Mouse (Mus musculus) embryonic stem cell, embryonic (primary cell): ENCODE measurements at regions not wholly inside any gene's neighbourhood (a gene's known extent, or its start where the extent isn't known, plus 50 kb on each side); places are given as distances from the start of the nearest gene placed in this dataset.

ENCODE experiments used
- CTCF ChIA-PET, 4 experiments: fragments of 300-600 bp in 2 of 4; fragments of 350-600 bp in 2 of 4; sonication (Branson Sonifier 250); formaldehyde crosslinking; loops; one replicate each; lab custom pipeline; 2022; ENCODE audit warnings: inconsistent platforms in 2 of 4; lab: Charles Lee
- POLR2A ChIA-PET, 4 experiments: fragments of 300-600 bp in 2 of 4; fragments of 350-600 bp in 2 of 4; sonication (Branson Sonifier 250); formaldehyde crosslinking; loops; one replicate each; lab custom pipeline; 2022; ENCODE audit warnings: antibody characterized with exemption in 4 of 4, inconsistent platforms in 1 of 4; lab: Charles Lee

DNA sequence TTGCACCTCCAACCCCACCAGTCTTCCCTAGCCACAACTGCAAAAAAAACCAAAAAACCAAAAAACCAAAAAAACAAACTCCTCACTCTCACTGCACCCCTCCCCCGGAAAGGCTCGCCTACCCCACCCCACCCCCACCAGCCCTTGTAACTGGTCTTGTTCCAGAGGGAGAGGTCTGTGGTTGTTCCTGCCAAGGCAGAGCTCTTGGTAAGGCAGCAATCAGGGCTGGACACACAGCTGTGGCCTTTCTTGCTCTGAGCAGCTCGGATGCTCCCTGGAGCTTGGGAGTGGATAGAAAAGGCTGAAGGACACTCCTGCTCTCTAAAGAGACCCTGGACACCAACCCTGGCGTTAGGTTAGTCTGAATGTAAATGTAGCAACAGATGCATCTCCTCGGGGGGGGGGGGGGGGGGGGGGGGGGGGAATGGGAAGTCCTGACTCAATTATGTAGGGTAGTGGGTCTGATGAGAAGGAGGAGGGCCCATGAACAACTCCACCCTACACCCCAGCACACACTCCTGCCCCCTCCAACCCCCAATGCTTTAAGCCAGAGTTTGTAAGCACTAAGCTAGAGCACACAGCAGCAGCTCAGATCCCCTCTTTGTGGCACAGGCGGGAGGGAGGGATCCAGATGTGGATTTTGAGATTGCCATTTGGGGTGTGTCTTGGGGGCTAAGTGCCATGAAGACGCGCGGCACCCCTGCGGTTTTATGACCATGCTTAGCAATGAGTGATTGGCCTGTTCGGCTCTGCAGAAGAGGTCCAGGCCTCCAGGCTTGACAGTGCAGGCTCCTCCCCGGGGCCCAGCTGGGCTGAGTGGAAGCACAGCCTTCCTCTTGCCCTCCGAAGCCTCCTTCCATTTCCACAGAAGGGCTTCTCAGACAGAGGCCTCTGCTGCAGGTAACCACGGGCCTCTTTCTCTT, 121.0 kb upstream of the Dynlrb2 start:
- CTCF ChIA-PET: interaction anchor here in 1 of 4 experiments (0.6 kb wide), 1 partner anchor 1938 kb away, joined by 3 read pairs; no protein-coding TSS in a partner anchor
- POLR2A ChIA-PET: interaction anchor here in 1 of 4 experiments (0.7 kb wide), 1 partner anchor 619 kb away, joined by 7 read pairs; no protein-coding TSS in a partner anchor

DNA sequence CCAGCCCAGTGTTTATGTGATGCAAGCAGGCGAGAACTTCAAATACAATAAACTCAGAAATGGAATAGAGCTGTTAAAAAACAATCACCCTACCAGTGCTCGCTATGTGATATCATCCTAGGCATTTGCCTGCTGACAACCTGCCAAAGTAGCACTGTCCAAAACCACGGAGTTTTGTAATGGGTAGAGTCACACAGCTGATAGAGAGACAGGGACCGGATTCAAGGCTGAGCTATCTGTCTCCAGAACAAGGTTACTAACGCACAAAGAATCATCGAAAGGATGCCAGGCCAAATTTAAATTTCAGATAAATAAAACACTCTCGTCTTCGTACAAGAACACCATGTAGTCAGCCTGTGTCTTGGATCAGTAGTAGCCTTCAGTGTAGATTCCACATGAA, 121.7 kb upstream of the Dynlrb2 start:
- CTCF ChIA-PET: interaction anchor here in 1 of 4 experiments (0.5 to 0.7 kb wide), 2 partner anchors 11 to 673 kb away, joined by 4 read pairs; no protein-coding TSS in a partner anchor
- POLR2A ChIA-PET: no interaction called here

DNA sequence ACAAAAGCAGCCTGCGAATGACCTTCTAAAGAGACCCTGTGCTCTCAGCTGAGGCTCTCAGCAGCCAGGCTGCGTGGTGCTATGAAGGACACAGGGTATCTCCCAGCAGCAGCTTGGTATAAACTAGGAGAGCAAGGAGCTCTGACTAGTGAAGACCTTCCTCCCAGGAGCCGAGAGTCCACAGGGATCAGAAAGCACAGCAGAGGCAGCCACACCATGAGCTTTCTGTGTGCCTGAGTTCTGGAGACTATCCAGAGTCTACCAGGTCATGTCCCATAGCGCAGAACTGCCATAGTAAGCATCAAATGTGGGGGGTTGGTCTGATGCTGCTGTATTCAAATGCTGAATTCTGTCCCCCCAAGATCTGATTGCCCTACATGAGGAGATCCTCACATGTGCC, 124.2 kb upstream of the Dynlrb2 start:
- ChIA-PET CTCF (no interaction called here), POLR2A (no interaction called here)

DNA sequence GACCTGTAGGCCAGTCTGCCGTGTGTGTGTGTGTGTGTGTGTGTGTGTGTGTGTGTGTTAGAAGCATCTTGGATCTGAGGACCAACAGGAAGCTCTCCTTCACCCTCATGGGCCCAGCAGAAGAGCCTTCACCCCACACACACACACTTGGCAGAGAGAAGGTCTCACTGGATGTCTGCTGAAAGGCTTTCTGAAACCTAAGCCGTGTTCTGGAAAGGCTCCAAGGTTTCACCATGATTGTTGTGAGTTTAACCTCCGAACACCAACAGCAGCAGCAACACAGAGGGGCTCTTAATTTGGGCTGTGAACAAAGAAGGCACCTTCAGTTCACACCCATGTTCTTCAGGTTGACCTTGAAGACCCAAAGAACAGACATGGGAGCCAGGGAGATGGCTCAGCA, 124.9 kb upstream of the Dynlrb2 start:
- ChIA-PET POLR2A (interaction anchor here in 1 of 4 experiments (0.6 kb wide), 1 partner anchor 430 kb away, joined by 3 read pairs; no protein-coding TSS in a partner anchor), CTCF (no interaction called here)

DNA sequence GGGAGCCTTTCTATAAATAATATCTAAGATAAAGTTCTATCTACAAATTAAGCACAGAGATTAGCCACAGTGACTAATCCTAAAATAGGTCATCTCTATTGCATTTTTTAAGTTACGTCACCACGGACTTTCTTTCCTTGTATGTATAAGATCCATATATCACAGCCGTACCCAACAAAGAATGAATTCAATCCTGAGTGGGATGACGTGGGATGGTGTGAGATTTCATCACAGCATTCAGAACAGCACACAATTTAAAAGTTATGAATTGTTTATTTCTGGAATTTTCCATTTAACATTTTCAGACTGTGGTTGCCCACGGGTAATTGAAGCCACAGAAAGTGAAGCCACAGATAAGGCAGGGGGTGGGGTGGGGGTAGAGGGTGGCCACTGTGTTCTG, 129.0 kb upstream of the Dynlrb2 start:
- ChIA-PET CTCF (no interaction called here), POLR2A (no interaction called here)

DNA sequence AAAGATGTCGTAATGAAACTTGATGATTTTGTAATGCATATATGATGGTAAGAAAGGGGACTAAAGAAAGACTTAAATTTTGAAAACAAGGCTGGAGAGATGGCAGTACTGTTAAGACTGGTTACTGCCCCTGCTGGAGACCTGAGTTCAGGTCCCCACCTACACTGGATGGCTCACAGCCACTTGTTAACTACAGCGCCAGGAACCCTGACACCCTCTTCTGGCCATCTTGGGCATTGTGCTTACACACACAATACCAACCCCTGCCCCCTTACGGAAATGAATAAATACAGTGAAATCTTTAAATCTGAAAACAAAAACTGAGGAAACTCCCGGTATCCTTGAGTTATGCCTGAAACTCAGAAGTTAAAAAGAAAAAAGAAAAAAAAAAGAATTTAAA, 131.7 kb upstream of the Dynlrb2 start:
- ChIA-PET POLR2A (interaction anchor here in 1 of 4 experiments (0.8 kb wide), 1 partner anchor 1929 kb away, joined by 3 read pairs; no protein-coding TSS in a partner anchor), CTCF (interaction anchor here in 2 of 4 experiments (0.6 to 1.1 kb wide), 3 partner anchors 10 to 1175 kb away, joined by 3 to 4 read pairs (median 3); no protein-coding TSS in a partner anchor)

DNA sequence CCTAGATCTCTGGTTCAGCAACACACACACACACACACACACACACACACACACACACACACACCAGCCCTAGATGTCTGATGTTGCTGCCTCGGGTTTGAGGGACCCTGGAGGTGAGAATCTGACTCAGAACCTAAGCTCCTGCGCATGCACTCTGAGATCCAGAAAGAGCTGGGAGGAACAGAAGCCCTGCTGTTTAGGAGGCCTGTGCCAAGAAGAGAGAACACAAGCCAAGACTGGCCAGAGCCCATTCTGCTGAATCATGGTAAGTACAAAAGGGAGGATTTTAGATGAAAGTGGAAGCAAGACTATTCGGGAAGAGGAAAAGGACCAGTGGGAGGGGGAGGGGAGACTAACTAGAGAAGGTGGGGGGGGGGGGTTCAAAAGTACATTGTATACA, 132.2 kb upstream of the Dynlrb2 start:
- ChIA-PET POLR2A (interaction anchor here in 3 of 4 experiments (0.6 to 1.2 kb wide), 5 partner anchors 14 to 1929 kb away, joined by 3 to 5 read pairs (median 3); no protein-coding TSS in a partner anchor), CTCF (interaction anchor here in 3 of 4 experiments (0.6 to 1.1 kb wide), 6 partner anchors 10 to 1307 kb away, joined by 3 to 7 read pairs (median 4); no protein-coding TSS in a partner anchor)

DNA sequence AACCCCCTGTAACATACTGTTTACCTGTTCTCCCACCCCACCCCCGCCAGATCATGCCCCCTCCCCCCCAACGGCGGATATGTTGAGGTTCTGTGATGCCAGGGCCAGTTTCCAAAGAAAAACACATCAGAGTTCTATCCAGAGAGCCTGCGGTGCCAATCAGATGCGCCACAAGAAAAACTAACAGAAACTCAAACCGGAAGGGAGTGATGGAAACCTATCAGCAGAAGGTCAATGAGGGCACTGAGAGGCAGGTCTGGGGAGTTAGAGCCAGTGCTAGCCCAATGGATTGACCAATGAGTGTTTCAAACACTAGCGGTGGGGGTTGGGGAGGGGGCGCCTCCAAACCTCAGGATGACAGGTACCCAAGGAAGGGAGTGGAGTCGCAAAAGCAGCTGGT, 132.7 kb upstream of the Dynlrb2 start:
- CTCF ChIA-PET: interaction anchor here in 2 of 4 experiments (0.6 to 1.1 kb wide), 4 partner anchors 10 to 1307 kb away, joined by 4 to 7 read pairs (median 5); no protein-coding TSS in a partner anchor
- POLR2A ChIA-PET: interaction anchor here in 2 of 4 experiments (0.6 to 1.2 kb wide), 4 partner anchors 13 to 1853 kb away, joined by 3 to 5 read pairs (median 3); no protein-coding TSS in a partner anchor

DNA sequence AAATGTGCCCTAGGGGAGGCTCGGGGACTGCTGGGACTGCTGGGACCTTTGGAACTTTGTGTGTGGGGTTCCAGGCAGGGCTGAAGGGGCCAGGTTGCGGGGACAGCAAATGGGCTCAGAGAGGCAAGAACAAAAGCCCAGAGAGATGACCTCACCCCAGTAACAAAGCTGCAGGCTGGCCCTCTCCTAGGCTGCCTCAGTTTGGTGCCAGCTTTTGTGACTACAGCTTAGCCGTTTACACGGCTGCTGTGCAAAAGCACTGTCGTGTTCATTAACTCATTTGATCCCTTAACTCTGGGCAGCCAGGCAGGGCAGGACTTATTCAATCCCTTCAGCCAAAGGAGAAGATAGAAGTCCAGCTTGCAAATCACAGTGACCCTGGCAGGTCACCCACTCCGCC, 137.3 kb upstream of the Dynlrb2 start:
- ChIA-PET CTCF (interaction anchor here in 1 of 4 experiments (0.6 kb wide), 1 partner anchor 143 kb away, joined by 3 read pairs; no protein-coding TSS in a partner anchor), POLR2A (no interaction called here)

DNA sequence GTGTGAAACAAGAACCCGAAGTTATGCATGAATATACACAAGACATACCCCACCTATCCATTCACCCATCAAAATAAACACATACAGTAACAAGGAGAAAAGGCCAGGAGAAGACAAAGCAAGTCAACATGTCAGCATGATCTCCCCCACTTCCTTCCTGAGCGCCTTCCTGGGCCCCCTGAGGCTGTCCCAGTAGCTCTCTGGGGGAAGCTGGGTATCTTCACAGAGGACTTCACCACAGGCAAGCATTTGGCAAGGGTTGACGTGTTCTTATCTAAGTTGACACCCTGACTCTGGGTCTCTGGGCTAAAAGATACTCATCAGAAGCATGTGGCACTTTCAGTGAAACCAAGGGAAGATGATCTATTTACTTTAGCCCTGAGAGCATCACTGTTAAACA, 138.1 kb upstream of the Dynlrb2 start:
- ChIA-PET POLR2A (no interaction called here), CTCF (no interaction called here)

DNA sequence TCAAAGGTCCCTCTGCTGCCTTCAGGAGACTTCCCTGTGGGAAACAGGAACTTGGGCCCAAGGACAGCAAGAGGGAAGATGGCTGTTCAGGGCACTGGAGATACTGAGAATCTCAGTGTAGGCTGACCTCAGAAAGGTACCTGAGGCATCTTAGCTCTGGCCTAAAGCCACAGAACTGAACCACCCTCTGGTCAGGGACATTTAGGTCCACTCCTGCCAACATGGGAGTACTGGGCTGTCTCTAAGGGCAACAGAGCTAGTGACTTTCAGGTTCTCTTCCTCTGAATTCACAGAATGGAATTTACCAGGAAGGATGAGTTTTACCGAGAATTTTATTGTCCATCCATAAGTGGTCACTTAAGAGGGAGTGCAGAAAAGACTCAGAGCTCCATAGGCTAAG, 140.0 kb upstream of the Dynlrb2 start:
- ChIA-PET POLR2A (interaction anchor here in 1 of 4 experiments (0.5 kb wide), 1 partner anchor 1342 kb away, joined by 4 read pairs; no protein-coding TSS in a partner anchor), CTCF (interaction anchor here in 1 of 4 experiments (0.5 kb wide), 1 partner anchor 1925 kb away, joined by 3 read pairs; the partner anchor contains the start of gene Wwox)

DNA sequence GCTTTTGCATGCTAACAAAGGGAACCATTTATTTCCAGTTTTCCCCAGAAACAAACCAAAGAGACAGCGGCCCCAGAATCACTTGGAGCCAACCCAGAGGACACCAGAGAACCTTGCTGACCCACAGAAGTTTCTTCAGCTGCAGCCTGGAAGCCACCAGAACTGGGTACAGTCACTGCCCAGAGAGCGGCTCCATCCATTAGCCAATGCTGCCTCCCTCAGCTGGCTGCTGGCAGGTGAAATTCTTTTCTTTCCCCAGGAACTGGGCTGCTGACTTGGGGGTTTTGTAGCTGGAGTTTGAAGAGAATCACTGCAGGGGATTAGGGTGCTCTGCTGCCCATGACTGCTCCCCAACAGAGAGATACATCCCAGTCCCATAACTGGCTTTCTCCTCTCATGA, 140.6 kb upstream of the Dynlrb2 start:
- ChIA-PET POLR2A (interaction anchor here in 2 of 4 experiments (0.5 to 1.0 kb wide), 4 partner anchors 17 to 1547 kb away, joined by 3 to 4 read pairs (median 3); no protein-coding TSS in a partner anchor), CTCF (interaction anchor here in 2 of 4 experiments (0.5 to 0.8 kb wide), 2 partner anchors 280 to 1925 kb away, joined by 3 read pairs; partner anchors contain the start of gene Wwox (in 1 of the 2))

DNA sequence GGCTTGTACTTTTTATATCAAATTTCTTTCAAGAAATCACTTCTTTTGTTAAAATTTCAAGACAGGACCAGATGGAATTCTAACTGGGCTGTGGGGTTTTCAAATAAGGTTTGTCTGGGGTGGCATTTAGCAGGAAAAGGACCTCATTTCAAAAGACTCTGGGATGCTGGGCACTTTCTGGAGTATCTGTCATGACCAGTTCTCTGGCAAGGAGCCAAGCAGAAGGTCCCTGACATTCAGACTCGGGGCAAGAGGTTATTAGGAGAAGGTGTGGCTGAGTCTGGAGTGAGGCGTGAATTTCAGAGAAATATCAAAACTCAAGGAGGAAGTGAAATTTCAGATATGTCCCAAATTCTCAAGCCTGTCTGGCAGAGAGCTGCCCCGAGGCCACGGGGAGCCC, 142.4 kb upstream of the Dynlrb2 start:
- ChIA-PET CTCF (no interaction called here), POLR2A (interaction anchor here in 1 of 4 experiments (0.7 kb wide), 1 partner anchor 27 kb away, joined by 4 read pairs; no protein-coding TSS in a partner anchor)

DNA sequence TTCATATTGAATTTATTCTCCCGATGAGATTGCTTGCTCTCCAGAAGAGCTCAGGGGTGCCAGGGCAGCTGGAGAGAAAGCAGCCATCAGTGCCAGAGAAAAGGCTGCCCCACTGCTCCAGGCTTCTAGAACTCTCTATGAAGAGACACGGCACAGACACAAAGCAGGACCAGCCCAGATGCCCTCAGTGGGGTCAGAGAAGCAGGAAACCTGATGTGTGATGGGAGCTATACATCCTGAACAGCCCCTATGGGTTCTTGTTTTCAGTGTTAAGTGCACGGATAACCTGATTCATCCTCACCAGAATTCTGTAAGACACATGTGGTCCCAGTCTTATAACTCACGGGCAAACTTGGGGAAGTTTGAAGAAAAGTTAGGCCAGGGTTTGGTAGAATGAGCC, 145.0 kb upstream of the Dynlrb2 start:
- POLR2A ChIA-PET: no interaction called here
- CTCF ChIA-PET: interaction anchor here in 1 of 4 experiments (0.7 kb wide), 1 partner anchor 121 kb away, joined by 3 read pairs; no protein-coding TSS in a partner anchor

DNA sequence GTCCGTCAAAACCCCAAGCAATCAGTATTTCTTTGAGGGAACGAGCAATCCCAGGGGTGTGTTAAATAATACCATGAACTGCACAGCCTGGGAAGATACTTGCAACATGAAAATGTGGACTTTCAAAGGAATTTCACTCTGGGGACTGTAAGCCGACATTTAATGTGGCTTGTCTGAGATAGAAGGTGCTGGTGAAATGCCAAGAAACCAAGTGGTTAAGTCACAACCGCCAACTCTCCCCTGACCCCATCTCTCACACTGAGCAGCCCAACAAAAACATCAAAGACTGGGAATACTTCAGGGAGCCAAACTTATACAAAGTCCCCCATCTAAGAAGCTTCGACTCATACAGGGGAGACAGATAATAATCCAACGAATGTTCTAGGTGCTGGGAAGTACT, 150.0 kb upstream of the Dynlrb2 start:
- CTCF ChIA-PET: no interaction called here
- POLR2A ChIA-PET: no interaction called here

DNA sequence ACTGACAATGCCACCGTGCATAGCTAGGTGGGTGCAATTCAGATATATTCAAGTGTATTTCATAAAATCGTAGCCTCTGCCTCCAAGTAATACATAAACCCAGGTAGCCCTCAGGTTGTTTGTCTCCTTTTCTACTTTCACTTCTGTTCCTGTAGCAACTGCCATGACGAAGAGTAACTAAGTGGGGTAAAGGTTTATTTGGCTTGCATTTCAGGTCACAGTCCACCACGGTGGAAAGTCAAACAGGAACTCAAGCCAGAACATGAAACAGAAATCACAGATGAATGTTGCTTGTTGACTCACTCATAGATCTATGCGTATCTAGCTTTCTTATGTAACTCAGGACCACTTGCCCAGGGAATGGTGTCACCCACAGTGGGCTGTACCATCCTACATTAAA, 150.9 kb upstream of the Dynlrb2 start:
- ChIA-PET CTCF (no interaction called here), POLR2A (interaction anchor here in 1 of 4 experiments (0.7 kb wide), 1 partner anchor 21 kb away, joined by 3 read pairs; no protein-coding TSS in a partner anchor)

DNA sequence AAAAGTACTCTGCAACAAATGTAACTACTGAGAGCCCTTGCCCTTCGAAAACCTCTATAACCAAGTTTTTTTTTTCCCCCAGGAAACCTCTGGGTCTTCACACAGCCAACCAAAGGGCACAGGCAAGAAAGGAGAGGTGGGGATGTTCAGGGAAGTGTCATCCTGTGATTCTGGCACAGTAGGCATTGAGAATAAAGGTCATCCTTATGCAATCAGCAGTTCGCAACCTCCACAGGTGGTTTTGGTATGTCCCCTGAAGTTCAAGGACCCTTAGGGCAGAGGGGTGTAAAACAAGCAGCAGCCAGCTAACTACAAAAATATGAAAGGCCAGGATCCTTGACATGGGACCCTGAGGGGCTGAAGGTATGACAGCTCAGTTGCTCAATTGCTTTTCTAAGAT, 152.1 kb upstream of the Dynlrb2 start:
- ChIA-PET CTCF (no interaction called here), POLR2A (no interaction called here)

DNA sequence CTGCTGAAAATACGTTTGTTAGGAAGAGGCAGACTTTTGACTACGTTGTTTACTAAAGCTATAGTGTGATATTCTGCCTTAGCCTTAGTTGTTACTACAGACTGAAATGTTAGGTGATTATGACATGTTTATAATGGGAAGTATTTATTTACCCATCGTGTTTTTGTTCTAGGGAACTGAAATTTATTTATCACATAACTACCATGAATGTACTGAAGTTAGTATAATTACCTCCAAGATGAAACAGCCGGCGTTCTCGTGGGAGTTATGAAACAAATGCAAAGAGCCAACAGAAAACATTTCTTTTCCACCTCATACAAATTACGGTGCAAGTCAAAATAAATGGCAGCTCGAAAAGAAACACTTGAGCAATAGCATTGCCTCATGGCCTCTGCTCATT, 155.8 kb upstream of the Dynlrb2 start:
- CTCF ChIA-PET: no interaction called here
- POLR2A ChIA-PET: no interaction called here

DNA sequence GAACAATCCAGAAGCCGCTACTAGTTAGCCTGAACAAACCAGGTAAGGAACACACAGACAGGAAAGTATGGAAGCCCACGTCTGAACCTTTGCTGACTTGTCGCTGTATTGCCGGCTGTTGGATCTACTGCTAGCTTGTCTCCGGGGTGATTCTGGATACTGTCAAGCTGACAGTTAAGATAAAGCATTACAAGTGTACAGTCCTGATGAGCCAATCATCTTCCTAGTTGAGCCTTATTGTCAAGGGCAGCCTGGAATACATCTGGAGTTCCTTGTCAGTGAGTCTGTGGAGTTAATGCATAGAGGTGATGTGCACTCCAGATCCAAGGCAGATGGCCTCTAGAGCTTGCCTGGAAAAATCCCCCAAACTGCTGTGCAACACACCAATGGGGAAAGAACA, 157.8 kb upstream of the Dynlrb2 start:
- POLR2A ChIA-PET: no interaction called here
- CTCF ChIA-PET: interaction anchor here in 1 of 4 experiments (0.7 kb wide), 1 partner anchor 1702 kb away, joined by 4 read pairs; no protein-coding TSS in a partner anchor
